Mouse (Mus musculus) heart, postnatal 0 days (tissue): ENCODE data around the gene Alg2. TPM values are rescaled to one million over a fixed set of nuclear protein-coding genes. Genes with fewer than 3 reads are reported as not detected.

Experiments used
- ATAC-seq: fragments of 200-750 bp; cut with Nextera tagmentation; 2 replicates; pipeline ENCODE4 v1.8.0; 2017; ENCODE audit warnings: low read depth, moderate number of reproducible peaks, moderate library complexity; ENCODE audit not compliant: insufficient read depth
- DNase-seq: peaks from one replicate; pipeline ENCODE4 v3.0.0-alpha.2; 2016; ENCODE audit warnings: low spot score
- H3K27ac ChIP-seq: fragments of 300-500 bp; sonication (generic); 2 replicates; pipeline ENCODE4 v1.5.1; 2014; ENCODE audit warnings: low read depth, mild to moderate bottlenecking
- H3K27me3 ChIP-seq: fragments of 300-500 bp; sonication (generic); 2 replicates; pipeline ENCODE4 v1.6.1; 2014; ENCODE audit warnings: low read length, mixed read lengths; ENCODE audit not compliant: control insufficient read depth, insufficient read depth
- H3K36me3 ChIP-seq: fragments of 300-500 bp; sonication (generic); replicated peaks from 2 replicates; pipeline ENCODE4 v1.6.1; 2014; ENCODE audit warnings: low read length, mixed read lengths; ENCODE audit not compliant: control insufficient read depth, insufficient read depth
- H3K4me1 ChIP-seq: fragments of 300-500 bp; sonication (generic); 2 replicates; pipeline ENCODE4 v1.6.1; 2014; ENCODE audit warnings: antibody characterized with exemption; ENCODE audit not compliant: control insufficient read depth, insufficient read depth
- H3K4me2 ChIP-seq: fragments of 300-500 bp; sonication (generic); 2 replicates; pipeline ENCODE4 v1.6.1; 2014; ENCODE audit warnings: low read depth, mild to moderate bottlenecking, low read length, moderate library complexity
- H3K4me3 ChIP-seq: fragments of 300-500 bp; sonication (generic); 2 replicates; pipeline ENCODE4 v1.5.1; 2014; ENCODE audit warnings: low read depth, low read length
- H3K9ac ChIP-seq: fragments of 300-500 bp; sonication (generic); replicated peaks from 2 replicates; pipeline ENCODE4 v1.6.1; 2014; ENCODE audit warnings: low read depth, low read length, mixed read lengths
- H3K9me3 ChIP-seq: fragments of 300-500 bp; sonication (generic); replicated peaks from 2 replicates; pipeline ENCODE4 v1.6.1; 2016; ENCODE audit warnings: low read length; ENCODE audit not compliant: control insufficient read depth
- CTCF ChIP-seq: IDR thresholded peaks from 2 replicates; pipeline ENCODE4 v1.5.1; 2016; ENCODE audit warnings: antibody characterized with exemption, control low read depth, low read depth
- EP300 ChIP-seq: IDR thresholded peaks from 2 replicates; pipeline ENCODE4 v1.6.1; 2016; ENCODE audit warnings: antibody characterized with exemption, low read depth
- WGBS: fragments of 180-500 bp; shearing (Covaris S2); extraction: QIAGEN DNeasy Blood & Tissue Kit; methylation state at CpG from one replicate; pipeline ENCODE4 v1.1.7; 2014; 5-methylcytosine and 5-hydroxymethylcytosine counted together
- polyA plus RNA-seq: library from polyadenylated mRNA; unstranded; fragments of >200 nt; fragmentation: Nextera tagmentation; extraction: Ambion mirVana; gene quantifications from 2 replicates; pipeline ENCODE4 v1.2.1, GENCODE M21; 2015
- total RNA-seq: library from RNA; depleted of rRNA; stranded (reverse); fragments of >200 nt; gene quantifications from 2 replicates; pipeline ENCODE4 v1.2.3, GENCODE M21; 2014; ENCODE audit warnings: low replicate concordance

Alg2 gene
- total and polyA plus RNA-seq, 2 experiments from 2014 or later: 12.4 to 12.7 TPM

GRCm38 (mm10) chr4:47448526-47448925 is 25.6 kb downstream of the Alg2 start:
- no peak overlapping the region for H3K9ac ChIP-seq
- 72% methylated on average over 3 of the region's 3 CpGs for WGBS
- H3K9me3 ChIP-seq: no peaks in the 10 kb centered on the region
- no peak overlapping the region for H3K4me2 ChIP-seq
- no peak for TF ChIP-seq EP300
- no peak for TF ChIP-seq CTCF
- no peak overlapping the region for H3K27ac ChIP-seq
- DNase-seq (no peak), ATAC-seq (no peak)
- no peaks in the 10 kb centered on the region for H3K4me1 ChIP-seq
- H3K27me3 ChIP-seq: no peaks in the 10 kb centered on the region
- no peak overlapping the region for H3K4me3 ChIP-seq
- H3K36me3 ChIP-seq: no peaks in the 10 kb centered on the region

GRCm38 (mm10) chr4:47440951-47441350 is 33.2 kb downstream of the Alg2 start:
- ATAC-seq: no peak
- TF ChIP-seq EP300 (no peak), CTCF (no peak)
- Histone ChIP-seq H3K4me2 (no peak overlapping the region), H3K27me3 (no peaks in the 10 kb centered on the region), H3K36me3 (no peaks in the 10 kb centered on the region), H3K9ac (no peak overlapping the region), H3K9me3 (no peaks in the 10 kb centered on the region), H3K4me3 (no peak overlapping the region), H3K4me1 (peaks cover 6% of the 10 kb centered on the region; the same call in 1 of the 2 replicates), H3K27ac (no peak overlapping the region)
- DNase-seq: no peak
- 86% methylated on average over 11 of the region's 11 CpGs for WGBS

GRCm38 (mm10) chr4:47438956-47439355 is 35.2 kb downstream of the Alg2 start:
- H3K27ac ChIP-seq: no peak overlapping the region
- no peaks in the 10 kb centered on the region for H3K9me3 ChIP-seq
- no peaks in the 10 kb centered on the region for H3K27me3 ChIP-seq
- ATAC-seq (no peak), DNase-seq (no peak)
- no peak overlapping the region for H3K4me3 ChIP-seq
- no peak overlapping the region for H3K4me2 ChIP-seq
- no peaks in the 10 kb centered on the region for H3K36me3 ChIP-seq
- WGBS: 77% methylated on average over 6 of the region's 6 CpGs
- H3K9ac ChIP-seq: no peak overlapping the region
- peaks cover 6% of the 10 kb centered on the region; the same call in 1 of the 2 replicates for H3K4me1 ChIP-seq
- TF ChIP-seq EP300: no peak
- TF ChIP-seq CTCF: no peak

- H3K4me2 ChIP-seq: peak overlapping the region; percentile 95
- peak; percentile 82 for DNase-seq
- WGBS: 1% methylated on average over 33 of the region's 33 CpGs
- no peaks in the 10 kb centered on the region for H3K36me3 ChIP-seq
- H3K4me3 ChIP-seq: peak overlapping the region; percentile 55
- TF ChIP-seq CTCF (peak; percentile 95), EP300 (no peak)
- peak; percentile 90 for ATAC-seq
- peak overlapping the region; percentile 69 for H3K9ac ChIP-seq
- H3K27me3 ChIP-seq: no peaks in the 10 kb centered on the region
- peak overlapping the region; percentile 78 for H3K27ac ChIP-seq
- H3K4me1 ChIP-seq: peaks cover 6% of the 10 kb centered on the region; the same call in 1 of the 2 replicates
- no peaks in the 10 kb centered on the region for H3K9me3 ChIP-seq
Observed at GRCm38 (mm10) chr4:47437365-47438340, 36.5 kb downstream of the Alg2 start.

GRCm38 (mm10) chr4:47435566-47436360 is 38.4 kb downstream of the Alg2 start:
- TF ChIP-seq EP300: no peak
- no peak for TF ChIP-seq CTCF
- Histone ChIP-seq H3K4me3 (no peak overlapping the region), H3K27ac (no peak overlapping the region), H3K4me2 (no peak overlapping the region), H3K9me3 (no peaks in the 10 kb centered on the region), H3K36me3 (no peaks in the 10 kb centered on the region), H3K9ac (no peak overlapping the region), H3K27me3 (no peaks in the 10 kb centered on the region), H3K4me1 (peaks cover 6% of the 10 kb centered on the region; the same call in 1 of the 2 replicates)
- WGBS: 56% methylated on average over 28 of the region's 28 CpGs
- no peak for ATAC-seq
- DNase-seq: no peak
